Mouse (Mus musculus) embryo, embryonic 10 days (tissue): ENCODE measurements around the gene Prr12.

Experiments
- DNase-seq: peaks from one replicate; pipeline ENCODE4 v3.0.0-alpha.2; 2015; ENCODE audit warnings: low spot score

Gene Prr12

DNA sequence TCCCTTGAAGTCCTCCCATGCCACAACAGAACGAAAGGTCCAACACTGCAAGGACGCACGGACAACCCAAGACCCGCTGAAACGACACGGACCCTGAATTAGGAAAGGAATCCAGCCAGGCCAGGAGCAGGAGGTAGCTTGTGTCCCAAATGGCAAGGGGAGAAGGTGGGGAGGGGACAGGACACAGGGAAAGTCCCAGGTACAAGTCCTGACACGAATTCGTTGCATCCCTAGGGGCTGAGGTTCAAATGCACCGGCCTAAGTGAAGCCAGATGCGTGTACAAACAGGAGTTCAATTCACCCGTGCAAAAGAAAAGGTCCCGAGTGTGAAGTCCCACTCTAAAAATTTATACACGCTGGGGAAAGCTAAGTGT, 1.1 kb downstream of the Prr12 start:
- peak; percentile 27 for DNase-seq

DNA sequence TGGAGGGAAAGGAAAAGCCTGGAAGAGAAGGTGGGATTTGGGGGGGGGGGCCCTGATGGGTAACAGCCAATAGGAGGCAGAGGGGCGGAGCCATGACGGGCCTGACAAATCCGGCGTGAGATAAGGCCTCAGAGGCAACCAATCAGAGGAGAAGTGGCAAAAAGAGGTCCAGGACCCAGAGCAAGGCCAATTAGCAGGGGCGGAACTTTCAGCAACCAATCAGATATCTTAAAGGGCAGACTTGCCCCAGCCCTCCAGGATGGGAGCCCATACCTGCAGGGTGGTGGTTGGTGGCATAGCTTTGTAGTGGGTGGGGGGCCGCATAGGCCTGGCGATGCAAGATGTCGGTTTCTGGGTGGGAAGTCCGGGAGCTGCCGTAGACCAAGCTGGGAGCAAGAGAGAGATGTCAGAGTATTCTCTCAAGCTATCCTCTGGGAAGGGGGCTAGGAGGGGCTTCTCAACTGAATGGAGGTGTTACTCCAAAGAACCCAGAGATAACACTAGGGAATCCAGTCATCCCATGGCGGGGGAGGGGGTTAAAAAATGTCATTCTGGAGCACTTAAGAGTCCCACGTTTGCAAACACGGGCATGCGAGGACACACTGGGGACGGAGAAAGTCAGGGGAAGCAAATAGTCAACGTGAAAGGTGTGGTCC, 1.6 kb downstream of the Prr12 start:
- DNase-seq = peak; percentile 95

DNA sequence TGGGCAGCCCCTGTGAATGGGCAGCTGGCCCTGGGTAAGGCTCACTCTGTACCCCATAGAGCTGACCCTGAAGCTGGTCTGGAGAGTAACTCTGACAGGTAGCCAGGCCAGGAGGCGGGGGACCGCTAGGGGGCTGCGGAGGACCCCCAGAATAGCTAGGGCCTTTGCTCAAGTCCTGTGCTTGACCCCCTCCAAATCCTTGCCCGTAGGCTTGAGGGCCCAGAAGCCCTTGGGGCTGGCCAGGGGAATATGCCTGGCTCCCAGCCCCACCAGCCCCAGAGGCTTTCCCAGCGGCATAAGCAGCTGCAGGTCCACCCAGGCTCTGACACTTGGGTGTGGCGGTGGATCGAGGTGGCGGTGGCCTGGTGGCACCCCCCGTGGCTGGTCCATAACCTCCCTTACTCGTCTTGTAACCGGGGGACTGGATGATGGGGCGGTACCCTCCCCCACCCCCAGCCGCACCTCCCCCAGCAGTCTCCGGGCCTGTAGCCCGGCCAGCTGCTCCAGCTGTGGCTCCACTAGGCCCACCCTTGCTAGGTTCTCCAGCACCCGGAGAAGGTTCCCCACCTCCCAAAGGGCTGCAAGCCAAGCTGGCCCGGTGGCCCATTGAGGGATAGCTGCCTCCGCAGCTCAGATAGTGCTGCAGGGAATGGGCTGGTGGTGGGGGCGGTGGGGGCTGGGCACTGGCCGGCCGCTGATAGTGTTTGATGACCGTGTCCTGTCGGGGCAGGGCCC, 3.6 kb downstream of the Prr12 start:
- DNase-seq = no peak

GRCm38 (mm10) chr7:45048001-45048890, 4.4 kb downstream of the Prr12 start:
- no peak for DNase-seq

DNA sequence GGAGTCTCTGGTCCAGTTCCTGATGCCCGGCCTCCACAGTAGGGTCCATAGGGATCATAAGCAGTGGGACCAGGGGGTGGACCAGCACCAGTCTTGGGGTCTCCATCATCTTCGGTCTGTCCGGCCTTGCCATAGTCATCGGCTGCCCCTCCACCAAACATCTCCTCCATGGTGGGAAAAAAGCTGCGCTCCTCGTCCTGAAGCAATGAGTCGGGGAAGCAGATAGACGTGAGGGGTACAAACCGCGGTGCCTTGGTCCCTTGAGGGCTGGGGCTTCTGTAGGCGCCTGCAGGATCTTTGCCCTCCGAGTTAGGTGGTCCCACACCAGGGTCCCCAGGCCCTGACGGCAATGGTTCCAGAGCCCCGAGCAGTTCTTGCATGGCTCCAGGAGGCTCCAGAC, 5.2 kb downstream of the Prr12 start:
- no peak for DNase-seq

DNA sequence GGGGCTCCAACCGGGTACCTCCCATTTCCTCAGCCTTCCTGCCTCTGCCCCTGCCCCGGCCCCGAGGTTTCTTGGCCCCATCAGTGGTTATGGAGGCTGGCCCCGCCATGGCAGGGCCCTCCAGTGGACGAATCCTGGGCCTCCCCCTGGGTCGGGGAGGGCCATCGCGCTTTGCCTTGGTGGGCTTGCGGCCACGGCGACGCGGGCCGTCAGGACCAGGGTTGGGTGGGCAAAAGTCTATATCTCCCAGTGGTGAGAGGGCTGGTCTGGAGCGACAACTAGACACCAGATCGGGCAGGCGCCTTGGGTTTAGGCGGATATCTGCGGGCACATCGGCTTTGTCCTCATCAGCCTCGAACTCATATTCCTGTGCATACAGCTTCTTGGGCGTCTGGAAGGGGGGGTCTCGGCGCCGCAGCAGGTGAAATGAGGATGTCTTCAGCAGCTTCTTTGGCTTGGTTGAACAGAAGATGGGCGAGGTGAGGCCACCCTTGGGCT, 5.8 kb downstream of the Prr12 start:
- no peak for DNase-seq

GRCm38 (mm10) chr7:45045741-45046140, 6.9 kb downstream of the Prr12 start:
- DNase-seq = no peak

DNA sequence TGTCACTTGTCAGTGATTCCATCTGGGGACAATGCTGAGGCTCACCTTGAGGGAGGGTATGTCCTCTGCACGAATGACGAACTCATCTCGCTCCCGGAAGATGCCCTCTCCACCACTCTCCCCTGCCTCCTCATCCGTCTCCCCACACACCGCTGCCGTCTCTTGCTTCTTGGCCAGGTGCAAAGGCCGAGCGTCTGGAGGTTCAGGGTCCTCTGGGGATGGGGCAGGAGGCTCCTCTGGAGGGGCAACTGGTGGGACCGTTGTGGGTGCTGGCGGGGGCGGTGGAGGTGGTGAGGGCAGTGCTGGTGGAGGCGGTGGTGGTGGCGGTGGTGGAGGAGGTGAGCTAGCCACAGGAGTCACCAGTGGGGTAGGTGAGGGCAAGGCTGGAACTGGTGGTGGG, 9.4 kb downstream of the Prr12 start:
- no peak for DNase-seq

- DNase-seq = no peak
Measured at GRCm38 (mm10) chr7:45040851-45041250, 11.8 kb downstream of the Prr12 start.

GRCm38 (mm10) chr7:45038411-45038810, 14.3 kb downstream of the Prr12 start:
- no peak for DNase-seq

- peak; percentile 54 for DNase-seq
Measured at GRCm38 (mm10) chr7:45037720-45038361, 14.8 kb downstream of the Prr12 start.

DNA sequence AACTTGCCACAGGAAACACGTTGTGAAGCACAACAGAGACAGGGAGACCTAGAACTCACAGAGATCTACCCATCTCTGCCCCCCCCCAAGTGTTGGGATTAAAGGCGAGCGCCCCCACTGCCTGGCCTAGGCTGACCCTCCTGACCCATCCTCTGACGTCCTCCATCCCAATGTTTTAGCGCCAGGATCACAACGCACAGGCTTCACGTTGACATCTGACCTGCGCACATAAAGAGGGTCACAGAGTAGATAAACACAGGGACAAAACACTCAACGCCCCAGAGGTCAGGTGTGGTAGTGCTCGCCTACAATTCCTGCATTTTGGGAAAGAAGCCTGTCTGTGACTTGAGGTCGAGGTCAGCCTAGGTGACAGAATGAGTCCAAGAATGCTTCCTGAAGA, 16.0 kb downstream of the Prr12 start:
- DNase-seq = no peak

GRCm38 (mm10) chr7:45035631-45036030, 17.1 kb downstream of the Prr12 start:
- no peak for DNase-seq

DNA sequence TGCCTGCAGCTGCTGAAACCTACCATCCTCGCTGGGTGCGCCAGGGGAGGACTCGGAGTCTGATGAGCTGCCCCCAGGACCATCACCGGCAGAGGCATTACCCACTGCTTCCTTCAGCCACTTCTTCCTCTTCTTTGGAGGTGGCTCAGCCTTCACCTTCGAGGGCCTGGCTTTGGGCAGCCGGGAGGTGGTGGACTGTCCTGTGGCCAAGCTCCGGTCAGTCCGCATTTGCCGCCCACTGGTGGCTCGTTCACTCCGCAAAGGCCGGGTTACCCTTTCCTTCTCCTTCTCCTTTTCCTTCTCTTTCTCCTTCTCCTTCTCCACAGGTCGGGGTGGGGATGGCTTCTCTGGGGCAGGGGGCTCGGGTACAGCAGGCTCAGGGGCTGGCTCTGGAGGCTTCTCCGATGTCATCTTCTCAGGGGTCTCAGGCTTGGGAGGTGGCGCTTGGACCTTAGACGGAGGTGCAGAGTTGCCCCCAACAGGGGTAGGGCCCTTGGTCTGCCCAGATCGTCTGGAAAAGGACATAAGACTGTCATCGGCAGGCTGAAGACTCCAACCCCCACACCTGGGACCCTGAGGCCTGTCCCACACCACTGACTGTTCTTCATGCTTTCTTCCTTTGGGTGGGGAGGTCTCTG, 18.8 kb downstream of the Prr12 start:
- DNase-seq = no peak

- DNase-seq = no peak
Measured at GRCm38 (mm10) chr7:45030857-45031256, 21.8 kb downstream of the Prr12 start.

DNA sequence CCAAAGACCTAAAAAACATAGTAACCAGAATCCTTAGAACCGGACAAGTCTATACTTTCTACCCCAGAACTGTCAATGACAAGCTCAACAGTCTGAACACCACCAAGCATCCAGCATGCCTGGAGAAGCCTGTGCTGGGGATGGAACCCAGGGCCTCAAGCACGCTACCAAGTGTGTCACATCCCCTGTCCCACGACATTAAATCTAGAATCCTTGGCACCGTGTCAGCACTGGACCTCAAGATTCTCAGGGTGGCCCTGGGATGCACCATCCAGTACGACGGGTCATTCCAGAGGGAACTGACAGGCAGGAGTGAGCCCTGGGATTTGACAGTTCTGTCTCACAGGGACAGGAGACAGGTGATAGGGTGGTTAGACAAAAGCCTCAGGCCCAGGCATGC, 22.7 kb downstream of the Prr12 start:
- no peak for DNase-seq

GRCm38 (mm10) chr7:45028351-45028750, 24.3 kb downstream of the Prr12 start:
- DNase-seq = no peak

DNA sequence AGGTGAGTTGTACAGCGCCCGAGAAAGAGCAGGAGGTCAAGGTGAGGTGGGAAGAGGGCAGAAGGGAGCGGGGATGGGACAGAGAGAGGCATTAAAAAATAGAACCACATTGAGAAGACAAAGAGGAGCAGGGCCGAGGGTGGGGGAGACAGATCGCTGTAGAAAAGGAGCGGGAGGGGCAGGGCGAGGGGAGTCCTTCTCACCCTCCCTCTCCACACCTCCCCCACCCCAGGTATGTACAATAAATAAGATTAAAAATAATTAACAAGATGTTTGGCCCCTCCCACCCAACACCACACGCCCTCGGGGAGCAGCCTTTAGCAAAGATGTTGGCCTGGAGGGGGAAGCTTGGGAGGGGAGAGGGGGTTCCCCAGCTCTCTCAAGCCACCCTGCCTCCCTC, 24.9 kb downstream of the Prr12 start:
- DNase-seq = no peak

DNA sequence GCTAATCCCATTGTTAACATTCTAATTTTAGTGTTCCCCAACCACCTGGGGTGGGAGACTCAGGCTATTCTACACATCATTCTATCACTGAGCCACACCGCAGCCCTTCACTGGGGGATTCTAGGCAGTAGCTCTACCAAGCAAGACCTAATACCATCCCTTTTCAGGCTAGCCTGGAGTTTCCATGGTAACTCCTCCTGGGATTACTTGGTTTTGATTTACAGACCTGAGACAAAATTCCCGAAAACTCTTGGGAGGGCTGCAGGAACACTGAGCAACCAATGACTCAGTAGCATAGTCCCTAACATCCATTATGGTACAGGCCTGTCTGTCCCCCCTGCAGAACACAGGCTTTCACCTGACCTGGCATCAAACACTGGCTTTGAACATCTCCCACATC, 26.4 kb downstream of the Prr12 start:
- no peak for DNase-seq

DNA sequence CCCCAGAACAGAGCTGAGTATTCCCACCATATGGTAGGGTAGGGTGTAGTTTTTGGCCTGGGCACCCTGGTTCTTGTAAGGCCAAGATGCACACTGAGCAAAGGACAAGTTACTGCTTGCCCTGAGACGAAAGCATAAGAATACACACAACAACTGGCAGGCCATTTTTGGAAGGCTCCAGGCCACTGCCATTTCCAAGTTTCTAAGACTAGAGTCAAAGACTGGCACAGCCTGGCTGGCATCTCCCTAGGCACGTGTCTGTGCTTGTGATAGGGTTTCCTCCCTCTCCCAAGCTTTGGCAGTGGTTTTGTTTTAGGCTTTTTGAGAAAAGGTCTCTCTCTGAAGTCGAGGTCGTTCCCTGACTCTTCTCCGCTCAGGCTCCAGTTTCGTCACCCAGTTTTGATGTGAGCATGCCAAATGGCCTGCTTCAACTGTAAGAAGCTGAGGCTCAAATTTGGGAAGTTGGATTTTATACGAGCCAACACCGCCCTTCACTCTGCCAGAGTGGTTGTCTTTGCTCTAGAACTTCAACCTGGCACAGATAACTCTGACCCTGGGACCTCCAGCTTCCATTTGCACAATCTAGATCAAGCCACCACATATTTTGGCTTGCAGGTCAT, 27.0 kb downstream of the Prr12 start:
- no peak for DNase-seq
